Mouse (Mus musculus) cerebellum, adult 2 months (tissue): Measurements from ENCODE around the gene Mpp6. TPM values are rescaled to one million over a fixed set of nuclear protein-coding genes. Genes with fewer than 3 reads are reported as not detected.
A peak's percentile ranks its signal among the peaks of the same experiment; 100 is the strongest.

Experiments used
- DNase-seq, 2 experiments: peaks; one replicate each; pipeline ENCODE4 v3.0.0; 2021
- H3K27ac ChIP-seq: fragments of 200-500 bp; 2 replicates; pipeline ENCODE4 v1.5.1; 2012; ENCODE audit warnings: low read length, control low read depth, inconsistent platforms; ENCODE audit not compliant: insufficient read depth
- H3K27me3 ChIP-seq: fragments of 200-500 bp; 2 replicates; pipeline ENCODE4 v1.6.1; 2012; ENCODE audit warnings: inconsistent platforms, mild to moderate bottlenecking, low read length, moderate library complexity; ENCODE audit not compliant: control insufficient read depth, insufficient read depth
- H3K4me1 ChIP-seq: fragments of 200-500 bp; 2 replicates; pipeline ENCODE4 v1.6.1; 2011; ENCODE audit warnings: low read length; ENCODE audit not compliant: control insufficient read depth, insufficient read depth
- H3K4me3 ChIP-seq: fragments of 200-500 bp; replicated peaks from 2 replicates; pipeline ENCODE3; 2011; ENCODE audit warnings: mild to moderate bottlenecking, low read depth, low read length, control low read depth; ENCODE audit not compliant: insufficient read depth
- CTCF ChIP-seq: fragments of 200-500 bp; IDR thresholded peaks from 2 replicates; pipeline ENCODE4 v1.5.1; 2011; ENCODE audit warnings: low read depth, mild to moderate bottlenecking, control low read depth, low read length, moderate library complexity, borderline replicate concordance; ENCODE audit not compliant: insufficient read depth
- POLR2A ChIP-seq: fragments of 200-500 bp; IDR thresholded peaks from 2 replicates; pipeline ENCODE4 v1.6.1; 2011; ENCODE audit warnings: low read length, control low read depth, borderline replicate concordance; ENCODE audit not compliant: insufficient read depth
- WGBS: fragments of 180-500 bp; shearing (Covaris S2); methylation state at CpG from one replicate; pipeline ENCODE4 v1.1.7; 2018; 5-methylcytosine and 5-hydroxymethylcytosine counted together
- polyA plus RNA-seq: library from polyadenylated mRNA; depleted of rRNA; stranded (reverse); fragments of >200 nt; gene quantifications from 2 replicates; pipeline ENCODE4 v1.2.3, GENCODE M21; 2012

Gene Mpp6
- polyA plus RNA-seq, 1 experiment, result 75.7 TPM

- no peak overlapping the region for H3K4me3 ChIP-seq
- 93% methylated on average over 4 of the region's 4 CpGs for WGBS
- H3K4me1 ChIP-seq, result no peaks in the 10 kb centered on the region
- no peaks in the 10 kb centered on the region for H3K27me3 ChIP-seq
- TF ChIP-seq CTCF (no peak), POLR2A (no peak)
- DNase-seq, result no peak
- no peak overlapping the region for H3K27ac ChIP-seq
These were observed 58.8 kb downstream of the Mpp6 start for GRCm38 (mm10) chr6:50168821-50169220.

- Histone ChIP-seq H3K4me3 (no peak overlapping the region), H3K4me1 (no peaks in the 10 kb centered on the region), H3K27ac (no peak overlapping the region), H3K27me3 (no peaks in the 10 kb centered on the region)
- peak in 1 of 2 experiments; percentile 35 for DNase-seq
- TF ChIP-seq CTCF (no peak), POLR2A (no peak)
These were observed 59.7 kb downstream of the Mpp6 start for GRCm38 (mm10) chr6:50169771-50170170.

- no peak for TF ChIP-seq POLR2A
- no peak for TF ChIP-seq CTCF
These were observed 65.7 kb downstream of the Mpp6 start for GRCm38 (mm10) chr6:50175736-50176135.

GRCm38 (mm10) chr6:50180189-50180588 lies 70.1 kb downstream of the Mpp6 start:
- TF ChIP-seq POLR2A (no peak), CTCF (no peak)
- Histone ChIP-seq H3K4me3 (no peak overlapping the region), H3K4me1 (no peaks in the 10 kb centered on the region), H3K27ac (no peak overlapping the region), H3K27me3 (no peaks in the 10 kb centered on the region)
- peak in 1 of 2 experiments; percentile 9 for DNase-seq
- WGBS, result 57% methylated on average over 4 of the region's 4 CpGs

More at GRCm38 (mm10) chr6:50175736-50176135, 65.7 kb downstream of the Mpp6 start:
- no peak overlapping the region for H3K27ac ChIP-seq
- H3K27me3 ChIP-seq, result no peaks in the 10 kb centered on the region
- H3K4me1 ChIP-seq, result no peaks in the 10 kb centered on the region
- H3K4me3 ChIP-seq, result no peak overlapping the region
- 87% methylated on average over 1 of the region's 1 CpGs for WGBS
- no peak for DNase-seq

- Histone ChIP-seq H3K27ac (no peak overlapping the region), H3K4me1 (no peaks in the 10 kb centered on the region), H3K4me3 (no peak overlapping the region), H3K27me3 (no peaks in the 10 kb centered on the region)
- 88% methylated on average over 4 of the region's 4 CpGs for WGBS
- no peak for TF ChIP-seq CTCF
- no peak for TF ChIP-seq POLR2A
- DNase-seq, result no peak
These were observed 77.9 kb downstream of the Mpp6 start for GRCm38 (mm10) chr6:50187955-50188354.

GRCm38 (mm10) chr6:50189376-50189775 lies 79.3 kb downstream of the Mpp6 start:
- DNase-seq, result no peak
- Histone ChIP-seq H3K4me1 (no peaks in the 10 kb centered on the region), H3K27me3 (no peaks in the 10 kb centered on the region), H3K4me3 (no peak overlapping the region), H3K27ac (no peak overlapping the region)
- TF ChIP-seq POLR2A, result no peak
- no peak for TF ChIP-seq CTCF

- no peaks in the 10 kb centered on the region for H3K4me1 ChIP-seq
- TF ChIP-seq CTCF, result no peak
- no peak for TF ChIP-seq POLR2A
- DNase-seq, result no peak
- H3K4me3 ChIP-seq, result no peak overlapping the region
- WGBS, result 92% methylated on average over 3 of the region's 3 CpGs
- no peak overlapping the region for H3K27ac ChIP-seq
- H3K27me3 ChIP-seq, result no peaks in the 10 kb centered on the region
These were observed 81.6 kb downstream of the Mpp6 start for GRCm38 (mm10) chr6:50191605-50192004.

GRCm38 (mm10) chr6:50192169-50192568 lies 82.1 kb downstream of the Mpp6 start:
- no peaks in the 10 kb centered on the region for H3K4me1 ChIP-seq
- H3K4me3 ChIP-seq, result no peak overlapping the region
- 84% methylated on average over 1 of the region's 1 CpGs for WGBS
- no peak for DNase-seq
- no peak for TF ChIP-seq CTCF
- no peak for TF ChIP-seq POLR2A
- H3K27ac ChIP-seq, result no peak overlapping the region
- no peaks in the 10 kb centered on the region for H3K27me3 ChIP-seq
